Mouse (Mus musculus) limb, embryonic 14.5 days (tissue): ENCODE measurements around the gene Hspa8. TPM values are rescaled to one million over a fixed set of nuclear protein-coding genes. Genes with fewer than 3 reads are reported as not detected.
"Not testable (repeated sequence)": the region's sequence is repeated elsewhere in the genome, so short reads cannot be mapped to it uniquely, and the experiment has no call there.

Experiments used
- ATAC-seq: fragments of 200-750 bp; cut with Nextera tagmentation; 2 replicates; pipeline ENCODE4 v1.8.0; 2017; ENCODE audit warnings: low read depth, moderate number of reproducible peaks, moderate TSS enrichment; ENCODE audit not compliant: low FRiP score
- DNase-seq: peaks from one replicate; pipeline ENCODE4 v3.0.0-alpha.2; 2015; ENCODE audit warnings: low spot score
- H3K27ac ChIP-seq: fragments of 300-500 bp; sonication (generic); replicated peaks from 2 replicates; pipeline ENCODE4 v1.5.1; 2014; ENCODE audit warnings: low read depth, mild to moderate bottlenecking, low read length, moderate library complexity, mixed read lengths
- H3K27me3 ChIP-seq: fragments of 300-500 bp; sonication (generic); 2 replicates; pipeline ENCODE4 v1.6.1; 2014; ENCODE audit warnings: low read length, mixed read lengths; ENCODE audit not compliant: control insufficient read depth, insufficient read depth
- H3K36me3 ChIP-seq: fragments of 300-500 bp; sonication (generic); 2 replicates; pipeline ENCODE4 v1.6.1; 2014; ENCODE audit warnings: mild to moderate bottlenecking, low read length, moderate library complexity, mixed read lengths; ENCODE audit not compliant: control insufficient read depth, insufficient read depth
- H3K4me1 ChIP-seq: fragments of 300-500 bp; sonication (generic); 2 replicates; pipeline ENCODE4 v1.6.1; 2014; ENCODE audit warnings: antibody characterized with exemption, low read length, mixed read lengths; ENCODE audit not compliant: control insufficient read depth, insufficient read depth
- H3K4me2 ChIP-seq: fragments of 300-500 bp; sonication (generic); replicated peaks from 2 replicates; pipeline ENCODE4 v1.6.1; 2014; ENCODE audit warnings: low read depth, mild to moderate bottlenecking, low read length, moderate library complexity; ENCODE audit not compliant: severe bottlenecking
- H3K4me3 ChIP-seq: fragments of 300-500 bp; sonication (generic); replicated peaks from 2 replicates; pipeline ENCODE4 v1.5.1; 2014; ENCODE audit warnings: low read length
- H3K9ac ChIP-seq: fragments of 300-500 bp; sonication (generic); 2 replicates; pipeline ENCODE4 v1.6.1; 2014; ENCODE audit warnings: mild to moderate bottlenecking, low read depth, low read length, moderate library complexity; ENCODE audit not compliant: severe bottlenecking
- H3K9me3 ChIP-seq: fragments of 300-500 bp; sonication (generic); 2 replicates; pipeline ENCODE4 v1.6.1; 2016; ENCODE audit warnings: low read length; ENCODE audit not compliant: control insufficient read depth
- POLR2A ChIP-seq: fragments of 200-500 bp; IDR thresholded peaks from 2 replicates; pipeline ENCODE4 v1.8.0; 2012; ENCODE audit warnings: inconsistent platforms, mild to moderate bottlenecking, moderate library complexity, borderline replicate concordance; ENCODE audit not compliant: insufficient read depth, insufficient read length; ENCODE audit errors: extremely low read depth
- WGBS: fragments of 180-500 bp; shearing (Covaris S2); extraction: QIAGEN DNeasy Blood & Tissue Kit; methylation state at CpG from one replicate; pipeline ENCODE4 v1.1.7; 2014; 5-methylcytosine and 5-hydroxymethylcytosine counted together
- polyA plus RNA-seq, 2 experiments: library from polyadenylated mRNA; depleted of rRNA in 1 of 2; stranded (reverse) in 1 of 2; unstranded in 1 of 2; fragments of >200 nt; fragmentation: Nextera tagmentation in 1 of 2; extraction: Ambion mirVana in 1 of 2; gene quantifications; 2 replicates each; pipeline versions ENCODE4 v1.2.1 to v1.2.3; 2012 to 2014

Hspa8 gene
- polyA plus RNA-seq, 2 experiments: 2,023 to 2,115 TPM

DNA sequence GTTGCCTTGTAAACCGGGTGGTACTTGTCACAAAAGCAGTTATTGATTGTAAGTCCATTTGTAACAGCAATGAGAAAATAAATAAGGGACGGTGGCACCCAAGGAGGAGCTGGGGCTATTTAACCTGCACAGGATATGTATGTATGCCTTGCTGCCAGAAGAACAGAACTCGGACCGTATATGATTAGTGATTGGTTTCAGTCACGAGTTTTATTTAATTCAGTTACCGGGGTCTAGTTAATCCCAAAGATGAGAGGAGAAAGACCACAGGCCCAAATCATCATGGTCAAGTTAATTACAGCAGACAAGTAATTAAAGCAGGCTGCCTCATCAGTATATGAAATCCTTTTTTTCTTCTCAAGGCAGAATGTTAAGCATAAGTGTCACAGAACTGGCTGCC lies 15.3 kb upstream of the Hspa8 start:
- no peak for TF ChIP-seq POLR2A
- peaks cover 26% of the 10 kb centered on the region for H3K36me3 ChIP-seq
- no peak overlapping the region for H3K4me3 ChIP-seq
- no peaks in the 10 kb centered on the region for H3K4me1 ChIP-seq
- H3K27ac ChIP-seq: no peak overlapping the region
- H3K9me3 ChIP-seq: no peaks in the 10 kb centered on the region; the same call in 1 of the 2 replicates
- DNase-seq: no peak
- H3K9ac ChIP-seq: no peak overlapping the region
- H3K27me3 ChIP-seq: no peaks in the 10 kb centered on the region
- no peak for ATAC-seq
- no peak overlapping the region for H3K4me2 ChIP-seq
- 69% methylated on average over 6 of the region's 6 CpGs for WGBS

DNA sequence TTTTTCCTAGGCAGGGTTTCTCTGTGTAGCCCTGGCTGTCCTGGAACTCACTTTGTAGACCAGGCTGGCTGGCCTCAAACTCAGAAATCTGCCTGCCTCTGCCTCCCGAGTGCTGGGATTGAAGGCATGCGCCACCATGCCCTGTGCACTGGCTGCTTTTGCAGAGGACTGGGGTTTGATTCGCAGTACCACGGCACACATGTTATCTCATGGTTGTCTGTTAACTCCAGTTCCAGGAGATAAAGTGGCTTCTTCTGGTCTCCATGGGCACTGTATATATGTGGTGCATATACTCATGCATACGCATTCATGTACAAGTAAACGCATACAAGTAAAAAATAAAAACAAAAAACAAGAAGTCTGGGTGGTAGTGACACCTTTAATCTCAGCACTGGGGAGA lies 14.0 kb upstream of the Hspa8 start:
- ATAC-seq, H3K27ac ChIP-seq, H3K4me3 ChIP-seq, DNase-seq, H3K9ac ChIP-seq, H3K9me3 ChIP-seq, H3K4me1 ChIP-seq, H3K27me3 ChIP-seq, H3K4me2 ChIP-seq: not testable (repeated sequence)
- WGBS: 96% methylated on average over 6 of the region's 6 CpGs
- peaks cover 17% of the 10 kb centered on the region for H3K36me3 ChIP-seq

DNA sequence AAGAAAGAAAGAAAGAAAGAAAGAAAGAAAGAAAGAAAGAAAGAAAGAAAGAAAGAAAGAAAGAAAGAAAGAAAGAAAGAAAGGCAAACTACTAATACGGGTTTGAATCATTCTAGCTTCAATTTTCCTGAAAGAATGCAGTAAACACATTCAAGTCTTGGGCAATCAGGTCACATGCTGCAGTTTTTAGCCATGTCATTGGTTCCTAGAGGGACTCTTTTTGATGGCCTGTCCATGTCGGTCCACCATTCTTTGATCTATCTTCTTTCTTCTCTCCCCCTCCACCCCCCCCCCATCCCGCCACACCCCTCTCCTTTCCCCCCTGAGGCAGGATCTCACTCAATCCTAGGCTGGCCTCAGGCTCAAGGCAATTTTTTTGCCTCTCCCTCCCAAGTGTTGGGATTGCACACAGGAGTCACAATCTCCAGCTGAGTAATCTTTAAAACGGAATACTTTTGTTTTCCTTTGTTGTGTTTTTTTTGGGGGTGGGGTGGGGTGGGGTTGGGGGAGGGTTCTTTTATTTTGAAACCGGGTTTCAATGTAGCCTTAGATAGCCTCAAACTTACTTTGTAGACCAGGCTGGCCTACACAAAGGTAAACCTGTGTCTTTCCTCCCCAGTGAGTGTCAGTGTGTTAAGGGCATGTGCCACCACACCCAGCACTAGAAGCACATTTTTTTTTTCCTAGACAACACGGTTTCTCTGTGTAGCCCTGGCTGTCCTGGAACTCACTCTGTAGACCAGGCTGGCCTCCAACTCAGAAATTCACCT lies 8.7 kb upstream of the Hspa8 start:
- Histone ChIP-seq H3K9ac (no peak overlapping the region), H3K9me3 (no peaks in the 10 kb centered on the region), H3K4me1 (no peaks in the 10 kb centered on the region), H3K4me3 (no peak overlapping the region), H3K27me3 (no peaks in the 10 kb centered on the region), H3K36me3 (no peaks in the 10 kb centered on the region), H3K4me2 (no peak overlapping the region), H3K27ac (no peak overlapping the region)
- 70% methylated on average over 6 of the region's 6 CpGs for WGBS
- TF ChIP-seq POLR2A: no peak
- ATAC-seq: no peak
- no peak for DNase-seq

DNA sequence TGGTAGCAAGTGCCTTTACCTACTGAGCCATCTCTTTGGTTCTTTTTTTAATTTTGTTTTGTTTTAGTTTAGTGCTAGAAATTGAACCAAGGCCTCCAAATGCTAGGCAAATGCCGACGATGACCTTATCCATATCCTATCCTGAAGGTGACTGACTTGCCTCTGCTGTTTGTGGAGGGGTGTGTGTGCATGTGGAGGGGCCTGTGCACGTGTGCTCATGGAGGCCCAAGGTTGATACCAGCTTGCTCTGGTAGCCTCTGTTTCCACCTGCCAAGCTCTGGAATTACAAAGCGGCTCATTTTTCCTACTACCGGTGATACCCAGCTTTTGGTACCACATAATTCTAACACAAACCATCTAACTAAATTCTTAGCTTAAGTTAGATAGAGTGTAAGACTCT lies 7.2 kb upstream of the Hspa8 start:
- no peak for TF ChIP-seq POLR2A
- Histone ChIP-seq H3K36me3 (no peaks in the 10 kb centered on the region), H3K4me2 (no peak overlapping the region), H3K9me3 (no peaks in the 10 kb centered on the region), H3K27ac (no peak overlapping the region), H3K9ac (no peak overlapping the region), H3K27me3 (no peaks in the 10 kb centered on the region), H3K4me3 (no peak overlapping the region), H3K4me1 (peaks cover 4% of the 10 kb centered on the region; the same call in 1 of the 2 replicates)
- 98% methylated on average over 5 of the region's 5 CpGs for WGBS
- DNase-seq (no peak), ATAC-seq (no peak)

DNA sequence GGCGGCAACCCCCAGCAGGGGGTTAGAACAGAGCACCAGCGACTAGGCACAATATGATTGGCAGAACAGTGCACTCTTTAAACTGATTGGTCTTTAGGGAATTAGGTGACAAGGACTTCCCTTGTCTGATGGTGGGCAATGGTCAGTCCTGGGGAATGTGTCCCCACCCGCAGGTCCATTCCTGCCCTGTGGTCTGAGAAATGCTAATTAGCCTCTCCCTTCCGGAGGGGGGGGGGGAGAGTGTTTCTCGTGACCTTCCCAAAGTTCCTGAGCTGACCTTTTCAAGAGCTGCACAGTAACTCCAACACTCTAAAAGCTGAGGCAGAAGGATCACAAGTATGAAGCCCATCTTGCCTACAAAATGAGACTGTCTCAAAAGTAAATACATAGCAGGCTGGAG lies 6.5 kb upstream of the Hspa8 start:
- no peak overlapping the region for H3K9ac ChIP-seq
- no peak overlapping the region for H3K27ac ChIP-seq
- no peak overlapping the region for H3K4me3 ChIP-seq
- H3K4me2 ChIP-seq: no peak overlapping the region
- DNase-seq (peak; percentile 2), ATAC-seq (no peak)
- peaks cover 8% of the 10 kb centered on the region; the same call in 1 of the 2 replicates for H3K4me1 ChIP-seq
- no peaks in the 10 kb centered on the region for H3K36me3 ChIP-seq
- TF ChIP-seq POLR2A: no peak
- no peaks in the 10 kb centered on the region for H3K27me3 ChIP-seq
- WGBS: 30% methylated on average over 5 of the region's 5 CpGs
- H3K9me3 ChIP-seq: no peaks in the 10 kb centered on the region
